Mouse (Mus musculus) left cerebral cortex, adult 18-20 months (tissue): ENCODE measurements at regions not wholly inside any gene's neighbourhood (a gene's known extent, or its start where the extent isn't known, plus 50 kb on each side); places are given as distances from the start of the nearest gene placed in this dataset.
"Not testable (repeated sequence)": the region's sequence is repeated elsewhere in the genome, so short reads cannot be mapped to it uniquely, and the experiment has no call there.

Experiments
- DNase-seq, 2 experiments: peaks; one replicate each; pipeline ENCODE4 v3.0.0; 2021 to 2022; ENCODE audit warnings: low spot score in 2 of 2, mixed read lengths in 1 of 2

GRCm38 (mm10) chr16:86934989-86935388 lies 419.0 kb upstream of the N6amt1 start:
- DNase-seq = no peak

GRCm38 (mm10) chr16:86932765-86933164 lies 421.2 kb upstream of the N6amt1 start:
- no peak for DNase-seq

GRCm38 (mm10) chr16:86897967-86898710 lies 455.8 kb upstream of the N6amt1 start:
- no peak for DNase-seq

GRCm38 (mm10) chr16:86894982-86895381 lies 459.0 kb upstream of the N6amt1 start:
- no peak for DNase-seq

GRCm38 (mm10) chr16:86894333-86894732 lies 459.7 kb upstream of the N6amt1 start:
- no peak for DNase-seq

- DNase-seq = no peak
Observed at GRCm38 (mm10) chr16:86888421-86888820, 465.6 kb upstream of the N6amt1 start.

- no peak for DNase-seq
Observed at GRCm38 (mm10) chr16:86887605-86888004, 466.4 kb upstream of the N6amt1 start.

- no peak for DNase-seq
Observed at GRCm38 (mm10) chr16:86883862-86884261, 470.1 kb upstream of the N6amt1 start.

GRCm38 (mm10) chr16:86882529-86882928 lies 471.5 kb upstream of the N6amt1 start:
- peak; percentile 39 to 45 for DNase-seq

GRCm38 (mm10) chr16:86881583-86881982 lies 472.4 kb upstream of the N6amt1 start:
- DNase-seq = no peak

GRCm38 (mm10) chr16:86860828-86861227 lies 493.2 kb upstream of the N6amt1 start:
- DNase-seq = no peak

- no peak for DNase-seq
Observed at GRCm38 (mm10) chr16:86855891-86856290, 498.1 kb upstream of the N6amt1 start.

- no peak for DNase-seq
Observed at GRCm38 (mm10) chr16:86855312-86855711, 498.7 kb upstream of the N6amt1 start.

GRCm38 (mm10) chr16:86853398-86853797 lies 500.6 kb upstream of the N6amt1 start:
- DNase-seq = no peak

- DNase-seq = no peak
Observed at GRCm38 (mm10) chr16:86838457-86839337, 515.3 kb upstream of the N6amt1 start.

GRCm38 (mm10) chr16:86827645-86828044 lies 526.3 kb upstream of the N6amt1 start:
- no peak for DNase-seq

- no peak for DNase-seq
Observed at GRCm38 (mm10) chr16:86826641-86827040, 527.3 kb upstream of the N6amt1 start.

- DNase-seq = no peak
Observed at GRCm38 (mm10) chr16:86823496-86823895, 530.5 kb upstream of the N6amt1 start.

GRCm38 (mm10) chr16:86821586-86821985 lies 532.4 kb upstream of the N6amt1 start:
- no peak for DNase-seq

- DNase-seq = not testable (repeated sequence)
Observed at GRCm38 (mm10) chr16:86818639-86819038, 535.3 kb upstream of the N6amt1 start.

- DNase-seq = no peak
Observed at GRCm38 (mm10) chr16:86816763-86817593, 537.0 kb upstream of the N6amt1 start.
